Mouse (Mus musculus) cerebellum, adult 18-20 months (tissue): ENCODE measurements around the gene Sncg.
"Not testable (repeated sequence)": the region's sequence is repeated elsewhere in the genome, so short reads cannot be mapped to it uniquely, and the experiment has no call there.

Experiments
- DNase-seq, 2 experiments: peaks; one replicate each; pipeline ENCODE4 v3.0.0; 2021

Sncg gene

GRCm38 (mm10) chr14:34374577-34374976 lies at the start of gene Sncg:
Gene Sncg, minus strand, starts transcription at chr14:34374789.
- no peak for DNase-seq

- no peak for DNase-seq
Observed at GRCm38 (mm10) chr14:34421078-34421477, 46.5 kb upstream of the Sncg start.

DNA sequence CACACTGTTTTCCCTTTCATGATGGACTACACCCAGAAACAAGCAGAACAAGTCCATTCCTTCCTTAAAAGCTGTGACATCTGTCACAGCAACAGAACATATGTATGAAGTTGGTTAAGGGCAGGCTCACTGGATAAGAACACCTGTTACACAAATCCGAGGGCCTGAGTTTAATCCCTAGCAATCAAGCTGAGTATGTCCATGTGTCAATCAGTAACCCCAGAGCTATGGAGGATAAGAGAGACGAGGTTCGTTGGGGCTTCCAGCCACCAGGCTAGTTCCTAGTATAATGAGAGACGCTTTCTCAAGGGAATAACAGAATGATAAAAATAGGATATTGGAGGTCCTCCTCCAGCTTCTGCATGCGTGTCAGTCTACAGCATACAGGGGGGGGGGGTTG lies 42.9 kb upstream of the Sncg start:
- DNase-seq: no peak

DNA sequence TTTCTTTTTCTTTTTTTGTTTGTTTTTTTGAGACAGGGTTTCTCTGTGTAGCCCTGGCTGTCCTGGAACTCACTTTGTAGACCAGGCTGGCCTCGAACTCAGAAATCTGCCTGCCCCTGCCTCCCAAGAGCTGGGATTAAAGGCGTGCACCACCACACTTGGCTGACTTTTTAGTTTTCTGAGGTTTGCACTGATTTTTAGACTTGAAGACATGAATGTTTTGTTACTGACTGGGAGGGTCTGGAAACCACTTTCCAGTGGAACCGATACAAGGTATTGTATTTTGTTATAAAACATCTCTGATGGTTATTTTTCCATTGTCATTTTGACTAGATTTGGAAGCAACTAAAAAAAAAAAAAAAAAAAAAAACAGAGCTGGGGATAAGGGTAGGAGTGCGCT lies 42.4 kb upstream of the Sncg start:
- not testable (repeated sequence) for DNase-seq

- no peak for DNase-seq
Observed at GRCm38 (mm10) chr14:34412164-34412896, 37.7 kb upstream of the Sncg start.

DNA sequence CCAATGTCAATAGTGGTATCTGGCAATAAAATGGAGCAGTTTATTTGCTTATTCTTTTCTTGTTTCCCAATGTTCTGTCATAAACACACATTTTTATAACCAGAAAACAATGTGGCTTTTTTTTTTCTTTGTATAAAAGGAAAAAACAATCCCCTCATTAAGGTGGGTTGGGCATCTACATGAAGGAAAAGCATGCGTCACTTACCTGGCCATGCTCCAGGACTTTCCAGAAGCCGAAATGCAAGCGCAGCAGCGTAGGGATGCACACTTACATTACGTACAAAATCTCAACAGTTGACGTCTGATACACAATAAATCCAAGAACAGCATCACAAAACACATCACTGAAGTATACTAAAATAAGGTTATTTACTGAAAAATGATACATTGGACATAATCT lies 36.1 kb upstream of the Sncg start:
- DNase-seq: no peak

GRCm38 (mm10) chr14:34403424-34403823 lies 28.8 kb upstream of the Sncg start:
- DNase-seq: no peak

DNA sequence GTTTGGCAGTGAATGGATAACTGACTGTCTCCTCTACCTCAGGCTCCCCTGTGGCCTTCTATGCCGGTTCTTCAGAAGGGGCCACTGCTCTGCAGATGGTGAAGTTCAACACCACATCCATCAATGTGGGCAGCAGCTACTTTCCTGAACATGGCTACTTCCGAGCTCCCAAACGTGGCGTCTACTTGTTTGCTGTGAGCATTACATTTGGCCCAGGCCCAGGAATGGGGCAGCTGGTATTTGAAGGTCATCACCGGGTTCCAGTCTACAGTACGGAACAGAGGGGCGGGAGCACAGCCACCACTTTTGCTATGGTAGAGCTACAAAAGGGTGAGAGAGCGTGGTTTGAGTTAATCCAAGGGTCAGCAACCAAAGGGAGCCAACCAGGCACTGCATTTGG lies 28.3 kb upstream of the Sncg start:
- no peak for DNase-seq

DNA sequence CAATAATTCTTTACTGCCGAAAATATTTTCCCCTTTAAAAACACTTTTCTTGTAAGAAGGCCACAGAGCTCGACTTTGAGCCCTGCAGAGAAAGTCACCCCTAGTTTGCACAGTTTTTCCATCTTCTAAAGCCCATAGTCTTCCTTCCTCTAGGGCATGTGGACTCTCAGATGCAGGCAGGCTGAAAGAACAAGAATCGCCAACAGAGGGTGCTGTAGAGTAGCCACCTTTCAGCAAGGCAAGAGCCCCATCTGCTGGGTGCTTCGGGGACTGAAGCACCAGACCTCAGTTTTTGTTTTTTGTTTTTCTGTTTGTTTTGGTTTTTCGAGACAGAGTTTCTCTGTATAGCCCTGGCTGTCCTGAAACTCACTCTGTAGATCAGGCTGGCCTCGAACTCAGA lies 26.5 kb upstream of the Sncg start:
- peak; percentile 67 to 77 for DNase-seq

DNA sequence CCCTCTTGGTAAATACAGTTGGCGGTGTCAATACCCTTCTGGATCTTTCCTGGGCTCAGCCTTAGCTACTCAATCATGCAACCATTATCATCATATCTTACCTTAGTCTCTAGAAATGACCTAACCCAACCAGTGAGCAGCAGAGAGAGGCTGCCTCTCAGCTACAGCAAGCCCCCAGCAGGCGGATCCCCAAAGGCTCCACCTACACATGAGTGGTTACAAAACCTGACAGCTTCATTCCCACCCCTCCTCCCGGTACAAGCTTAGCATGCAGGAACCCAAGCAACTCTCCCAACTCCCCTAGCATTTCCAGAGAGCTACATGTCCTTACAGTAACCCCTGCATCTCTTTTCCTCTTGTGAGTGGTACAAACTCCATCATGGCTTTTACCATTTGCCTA lies 25.4 kb upstream of the Sncg start:
- no peak for DNase-seq

GRCm38 (mm10) chr14:34399301-34399700 lies 24.7 kb upstream of the Sncg start:
- no peak for DNase-seq

GRCm38 (mm10) chr14:34398901-34399300 lies 24.3 kb upstream of the Sncg start:
- DNase-seq: no peak

GRCm38 (mm10) chr14:34397871-34398270 lies 23.3 kb upstream of the Sncg start:
- no peak for DNase-seq

GRCm38 (mm10) chr14:34393295-34393694 lies 18.7 kb upstream of the Sncg start:
- DNase-seq: no peak

DNA sequence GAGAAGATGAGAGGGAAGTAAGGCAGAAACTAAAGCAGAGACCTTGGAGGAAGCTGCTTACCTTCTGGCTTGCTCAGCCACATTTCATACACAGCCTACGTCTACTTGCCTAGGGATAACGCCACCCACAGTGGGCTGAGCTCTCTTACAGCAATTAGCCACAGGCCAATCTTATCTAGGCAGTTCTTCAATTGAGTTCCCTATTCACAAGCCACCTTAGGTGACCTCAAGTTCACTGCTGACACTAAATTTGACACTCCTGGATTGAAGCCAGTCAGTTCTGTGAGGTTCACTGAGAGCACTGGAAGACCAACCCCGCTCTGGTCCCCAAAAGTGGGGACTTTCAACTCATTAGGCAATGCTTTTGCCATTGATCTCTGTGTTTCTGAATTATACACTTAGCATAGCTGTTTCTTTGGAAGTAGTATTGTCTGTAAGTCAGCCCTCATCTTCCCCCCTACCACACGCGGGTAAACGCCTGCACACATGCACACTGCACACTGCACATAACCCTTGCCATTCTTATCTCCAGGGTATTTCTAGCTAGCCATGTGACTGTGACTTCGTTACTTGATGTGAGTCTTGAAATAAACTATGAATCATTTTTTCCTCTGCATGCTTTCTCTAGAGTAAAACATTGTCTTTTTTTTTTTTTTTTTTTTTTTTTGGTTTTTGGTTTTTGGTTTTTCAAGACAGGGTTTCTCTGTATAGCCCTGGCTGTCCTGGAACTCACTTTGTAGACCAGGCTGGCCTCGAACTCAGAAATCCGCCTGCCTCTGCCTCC lies 8.5 kb upstream of the Sncg start:
- DNase-seq: no peak

- DNase-seq: no peak
Observed at GRCm38 (mm10) chr14:34378560-34379331, 4.2 kb upstream of the Sncg start.

DNA sequence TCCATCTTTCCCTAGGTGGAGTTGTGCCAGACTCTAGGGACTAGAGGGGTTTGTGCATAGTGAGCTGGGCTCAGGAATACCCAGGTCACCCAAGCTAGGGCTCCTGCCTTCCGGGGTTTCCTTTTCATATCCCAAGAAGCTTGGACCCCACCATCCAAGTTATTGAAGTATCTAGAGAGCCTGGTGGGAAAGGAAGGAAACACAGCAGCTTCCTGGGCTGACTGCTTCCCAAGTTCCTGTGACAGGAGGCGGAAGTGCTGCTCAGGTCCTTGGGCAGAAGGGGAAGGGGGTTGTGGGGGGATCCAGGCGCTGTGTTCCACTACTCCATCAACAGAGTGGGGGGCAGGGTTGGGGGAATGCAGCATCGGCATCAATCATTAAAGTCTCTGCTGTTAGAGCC lies 2.5 kb upstream of the Sncg start:
- no peak for DNase-seq

DNA sequence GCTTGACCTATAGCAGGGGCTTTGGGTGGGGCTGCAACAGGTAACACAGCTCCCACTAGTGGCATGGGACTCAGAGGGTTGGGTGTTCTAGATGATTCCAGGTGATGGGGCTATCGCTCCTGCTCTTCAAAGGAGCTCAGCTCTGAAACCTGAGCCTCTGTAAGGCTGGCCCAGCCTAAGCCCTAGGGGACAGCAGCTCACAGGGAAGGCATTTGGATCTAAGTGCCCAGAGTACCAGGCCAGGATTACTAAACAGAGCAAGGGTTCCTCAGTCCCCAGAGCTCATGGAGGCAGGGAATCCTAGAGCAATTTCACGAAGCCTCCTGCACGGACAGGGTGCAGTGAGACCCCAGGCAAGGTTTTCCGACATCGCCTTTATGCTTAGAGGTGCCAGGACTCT lies 1.4 kb upstream of the Sncg start:
- DNase-seq: no peak

DNA sequence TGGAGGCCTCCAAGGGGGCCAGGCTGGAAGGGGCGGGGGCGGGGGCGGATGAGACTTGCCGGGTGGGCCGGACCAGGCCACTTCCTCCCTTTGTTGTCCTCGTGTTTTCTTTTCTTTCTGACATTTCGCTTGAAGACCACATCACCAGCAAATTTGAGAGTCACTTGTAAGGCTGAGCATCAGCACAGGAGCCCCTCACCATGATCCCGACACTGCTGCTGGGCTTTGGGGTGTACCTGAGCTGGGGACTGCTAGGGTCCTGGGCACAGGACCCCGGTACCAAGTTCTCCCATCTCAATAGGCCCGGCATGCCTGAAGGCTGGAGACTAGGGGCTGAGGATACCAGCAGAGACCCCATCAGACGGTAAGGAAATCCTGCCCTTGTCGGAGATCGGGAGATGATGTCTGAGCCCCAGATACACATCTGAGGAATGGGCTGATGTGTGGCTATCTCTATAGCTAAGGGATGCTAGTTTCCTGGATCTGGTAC lies 871 bp upstream of the Sncg start, which contains the start of gene Mmrn2:
Mmrn2 (plus strand) TSS at position 51 of the 490 bp plus-strand sequence.
- no peak for DNase-seq

DNA sequence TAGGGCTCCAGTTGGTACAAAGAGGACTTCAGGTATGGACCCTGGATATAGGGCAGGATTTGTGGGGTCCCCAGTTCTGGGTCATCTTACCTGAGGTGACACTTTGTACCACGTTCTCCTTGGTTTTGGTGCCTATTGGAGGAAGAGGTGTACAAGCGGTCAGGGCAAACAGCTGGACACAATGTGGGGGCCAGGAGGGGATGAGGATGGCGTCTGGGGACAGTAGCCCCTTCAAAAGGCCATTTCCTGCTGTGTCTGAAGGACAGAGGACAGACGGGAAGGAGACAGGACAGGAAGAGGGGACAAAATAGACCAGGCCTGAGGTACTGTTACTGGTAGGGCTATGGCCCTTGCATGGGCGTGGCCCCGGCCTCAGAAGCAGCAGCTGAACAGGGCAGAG lies 1.0 kb downstream of the Sncg start:
- DNase-seq: no peak

DNA sequence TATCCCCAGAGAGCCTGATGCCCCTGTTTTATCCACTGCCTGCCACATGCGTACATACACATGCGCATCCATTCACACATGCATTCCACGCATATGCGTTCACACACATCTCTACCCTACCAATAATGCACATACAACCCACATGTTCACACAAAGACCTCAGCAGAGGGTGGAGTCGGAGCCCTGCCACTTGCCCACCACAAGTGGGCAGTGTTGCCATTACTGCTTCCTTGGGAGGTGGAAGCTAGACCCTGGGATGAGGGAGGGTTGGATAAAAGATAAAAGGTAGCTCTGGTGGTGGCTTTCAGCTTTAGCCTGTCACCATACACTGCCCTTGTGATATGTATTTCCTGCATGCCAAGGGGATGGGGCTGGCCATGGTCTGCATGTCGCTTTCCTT lies 1.9 kb downstream of the Sncg start:
- DNase-seq: peak; percentile 37 to 55

DNA sequence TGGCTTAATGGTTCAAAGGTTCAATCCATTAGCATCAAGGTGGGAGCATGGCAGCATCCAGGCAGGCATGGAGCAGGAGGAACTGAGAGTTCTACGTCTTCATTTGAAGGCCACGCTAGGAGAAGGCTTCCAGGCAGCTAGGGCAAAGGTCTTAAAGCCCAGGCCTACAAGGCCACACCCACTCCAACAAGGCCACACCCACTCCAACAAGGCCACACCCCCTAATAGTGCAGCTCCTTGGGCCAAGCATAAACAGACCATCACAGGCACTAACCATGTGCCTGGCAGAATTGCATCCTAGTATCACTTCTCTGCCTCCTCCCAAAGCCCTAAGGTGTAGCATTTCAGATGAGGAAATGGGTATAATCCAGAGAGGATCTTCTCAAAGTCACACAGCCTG lies 2.8 kb downstream of the Sncg start:
- DNase-seq: no peak

GRCm38 (mm10) chr14:34370921-34371320 lies 3.7 kb downstream of the Sncg start:
- no peak for DNase-seq
